Mouse (Mus musculus) mature B cell (primary cell): ENCODE measurements around the gene Heatr3.

ENCODE experiments used
- in situ Hi-C: fragments of 300-500 bp; cut with MboI; formaldehyde crosslinking; loops from 2 replicates; pipeline ENCODE4 v1.14.3; 2019

The Heatr3 gene

GRCm38 (mm10) chr8:88137748-88138484 is at the start of gene Heatr3:
Gene Heatr3, plus strand, starts transcription at chr8:88137855.
- in situ Hi-C loops: no loop called here

GRCm38 (mm10) chr8:88088006-88088405 is 49.6 kb upstream of the Heatr3 start:
- in situ Hi-C loops: no loop called here

GRCm38 (mm10) chr8:88091661-88092060 is 46.0 kb upstream of the Heatr3 start:
- in situ Hi-C loops: no loop called here

- in situ Hi-C loops: no loop called here
These were observed 44.3 kb upstream of the Heatr3 start for GRCm38 (mm10) chr8:88093367-88093766.

GRCm38 (mm10) chr8:88098856-88099255 is 38.8 kb upstream of the Heatr3 start:
- in situ Hi-C loops: no loop called here

GRCm38 (mm10) chr8:88099526-88099925 is 38.1 kb upstream of the Heatr3 start:
- in situ Hi-C loops: no loop called here

GRCm38 (mm10) chr8:88109241-88109640 is 28.4 kb upstream of the Heatr3 start:
- in situ Hi-C loops: no loop called here

GRCm38 (mm10) chr8:88118456-88119036 is 19.1 kb upstream of the Heatr3 start, which contains the start of gene Cnep1r1:
Gene Cnep1r1, plus strand, starts transcription at chr8:88118769.
- in situ Hi-C loops: no loop called here

- in situ Hi-C loops: no loop called here
These were observed 18.6 kb upstream of the Heatr3 start for GRCm38 (mm10) chr8:88119076-88119475.

GRCm38 (mm10) chr8:88124850-88125249 is 12.8 kb upstream of the Heatr3 start:
- in situ Hi-C loops: no loop called here

GRCm38 (mm10) chr8:88129397-88129796 is 8.3 kb upstream of the Heatr3 start:
- in situ Hi-C loops: no loop called here

- in situ Hi-C loops: no loop called here
These were observed 6.8 kb upstream of the Heatr3 start for GRCm38 (mm10) chr8:88130754-88131317.

- in situ Hi-C loops: no loop called here
These were observed 1.6 kb downstream of the Heatr3 start for GRCm38 (mm10) chr8:88139256-88139655.

- in situ Hi-C loops: no loop called here
These were observed 4.0 kb downstream of the Heatr3 start for GRCm38 (mm10) chr8:88141629-88142028.

- in situ Hi-C loops: no loop called here
These were observed 6.4 kb downstream of the Heatr3 start for GRCm38 (mm10) chr8:88144041-88144440.

- in situ Hi-C loops: no loop called here
These were observed 13.3 kb downstream of the Heatr3 start for GRCm38 (mm10) chr8:88150910-88151371.

- in situ Hi-C loops: no loop called here
These were observed 22.8 kb downstream of the Heatr3 start for GRCm38 (mm10) chr8:88160237-88160995.

GRCm38 (mm10) chr8:88161439-88161838 is 23.8 kb downstream of the Heatr3 start:
- in situ Hi-C loops: no loop called here

GRCm38 (mm10) chr8:88175264-88175663 is 37.6 kb downstream of the Heatr3 start:
- in situ Hi-C loops: no loop called here

- in situ Hi-C loops: no loop called here
These were observed 39.6 kb downstream of the Heatr3 start for GRCm38 (mm10) chr8:88177291-88177690.

GRCm38 (mm10) chr8:88183121-88183520 is 45.5 kb downstream of the Heatr3 start:
- in situ Hi-C loops: no loop called here

- in situ Hi-C loops: no loop called here
These were observed 47.3 kb downstream of the Heatr3 start for GRCm38 (mm10) chr8:88184914-88185313.
